Mouse (Mus musculus): Measurements from ENCODE around the gene Pla2g6.

DNA sequence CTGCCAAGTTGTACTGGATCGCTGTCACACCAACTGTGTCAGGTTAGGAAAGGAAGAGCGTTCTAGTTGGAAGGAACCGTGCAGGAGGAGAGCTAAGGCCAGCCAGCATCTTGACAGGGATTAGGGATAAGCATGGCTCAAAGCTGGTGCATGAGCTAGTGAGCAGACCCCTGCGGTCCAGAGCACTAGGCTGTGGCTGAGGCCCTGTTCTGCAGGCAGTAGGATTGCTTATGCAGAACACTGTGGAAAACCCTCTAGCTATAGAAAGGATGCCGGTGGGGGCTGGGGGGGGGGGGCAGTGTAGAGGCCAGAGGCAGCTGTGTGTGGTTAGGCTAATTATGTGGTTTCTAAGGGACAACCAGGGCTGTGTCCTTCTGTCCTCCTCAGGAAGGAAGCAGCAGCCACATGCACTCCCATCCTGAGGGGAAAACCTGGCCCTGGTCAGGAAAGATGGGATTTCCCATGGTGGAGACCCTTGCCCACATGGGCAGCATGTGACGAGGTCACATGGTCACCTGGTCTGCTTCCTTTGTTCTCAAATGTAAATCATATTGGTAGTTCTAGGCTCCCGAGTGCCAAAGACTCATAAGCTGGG lies 7.0 kb upstream of the Pla2g6 start:
- TF ChIP-seq CTCF (IDR thresholded peaks at IDR 0.05; ENCODE audit: control insufficient read depth, insufficient read depth, low read length) (no peak), POLR2A (IDR thresholded peaks at IDR 0.05; ENCODE audit: borderline replicate concordance, control insufficient read depth, low read depth, low read length) (no peak)
